Mouse (Mus musculus) bone marrow macrophage, adult 2 months (primary cell): Measurements from ENCODE around the gene Rbm44. TPM values are rescaled to one million over a fixed set of nuclear protein-coding genes. Genes with fewer than 3 reads are reported as not detected.

Experiments used
- H3K27ac ChIP-seq: 2 replicates; pipeline ENCODE4 v1.5.1; 2012; ENCODE audit warnings: low read depth, low read length; ENCODE audit not compliant: insufficient read depth
- H3K4me1 ChIP-seq: 2 replicates; pipeline ENCODE4 v1.6.1; 2012; ENCODE audit warnings: low read length; ENCODE audit not compliant: control insufficient read depth, insufficient read depth
- H3K4me3 ChIP-seq: 2 replicates; pipeline ENCODE4 v1.5.1; 2012; ENCODE audit warnings: mild to moderate bottlenecking, low read length, moderate library complexity; ENCODE audit not compliant: insufficient read depth
- CTCF ChIP-seq: IDR thresholded peaks from 2 replicates; pipeline ENCODE4 v1.5.1; 2012; ENCODE audit warnings: low read depth, mild to moderate bottlenecking, low read length, moderate library complexity
- POLR2A ChIP-seq: IDR thresholded peaks from 2 replicates; pipeline ENCODE4 v1.6.1; 2012; ENCODE audit warnings: mild to moderate bottlenecking, low read depth, low read length, borderline replicate concordance
- polyA plus RNA-seq: library from polyadenylated mRNA; stranded (reverse); fragments of >200 nt; gene quantifications from 2 replicates; pipeline ENCODE4 v1.2.4, GENCODE M21; 2012; ENCODE audit not compliant: missing spikeins, insufficient read depth, insufficient read length

Rbm44 gene
- polyA plus RNA-seq, 1 experiment, result 1.2 TPM

DNA sequence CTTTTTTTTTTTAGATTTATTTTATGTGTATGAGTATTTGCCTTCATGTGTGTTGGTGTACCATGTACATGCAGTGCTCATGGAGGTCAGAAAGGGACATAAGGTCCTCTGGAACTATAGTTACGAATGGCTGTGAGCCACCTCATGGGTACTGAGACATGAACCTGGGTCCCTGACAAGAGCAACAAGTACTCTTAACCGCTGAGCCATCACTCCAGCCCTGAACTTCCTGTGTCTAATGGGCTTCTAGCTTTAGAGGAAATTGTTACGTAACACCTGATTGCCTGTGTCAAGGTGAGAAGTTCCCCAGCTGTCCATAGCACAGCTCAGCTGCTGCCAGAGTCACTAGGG, 75.4 kb downstream of the Rbm44 start:
- peaks cover 23% of the 10 kb centered on the region for H3K4me1 ChIP-seq
- no peak overlapping the region for H3K27ac ChIP-seq
- TF ChIP-seq CTCF (no peak), POLR2A (no peak)
- H3K4me3 ChIP-seq, result no peak overlapping the region

Other genes starting within 250 kb of the Rbm44 start
- gene Mlph, start 230.0 kb upstream of the Rbm44 start, polyA plus RNA-seq, result 0.24 TPM in 2 replicates
- gene Prlh, start 192.0 kb upstream of the Rbm44 start, polyA plus RNA-seq, result not detected in 2 replicates
- gene Rab17, start 175.4 kb upstream of the Rbm44 start, polyA plus RNA-seq, result not detected in 2 replicates
- 98.5 and 98.7 TPM in 2 replicates for gene Lrrfip1, start 146.4 kb upstream of the Rbm44 start, polyA plus RNA-seq
- gene Ramp1, start 34.7 kb downstream of the Rbm44 start, polyA plus RNA-seq, result 10.8 and 12.7 TPM in 2 replicates
- gene Ube2f, start 105.2 kb downstream of the Rbm44 start, polyA plus RNA-seq, result 86.4 and 92.4 TPM in 2 replicates
- 19.2 and 22.6 TPM in 2 replicates for gene Scly, start 153.2 kb downstream of the Rbm44 start, polyA plus RNA-seq
- not detected in 2 replicates for gene Espnl, start 177.0 kb downstream of the Rbm44 start, polyA plus RNA-seq
- not detected in 2 replicates for gene Klhl30, start 205.9 kb downstream of the Rbm44 start, polyA plus RNA-seq
- gene Erfe, start 221.3 kb downstream of the Rbm44 start, polyA plus RNA-seq, result not detected in 2 replicates